Mouse (Mus musculus) megakaryocyte, embryonic 14.5 days (primary cell): ENCODE measurements around the gene Scnn1a.

Experiments
- FLI1 ChIP-seq: IDR thresholded peaks from 2 replicates; pipeline ENCODE4 v1.6.1; 2012; ENCODE audit warnings: low read length, inconsistent platforms, mixed read lengths
- GATA1 ChIP-seq: IDR thresholded peaks from 3 replicates; pipeline ENCODE4 v1.6.1; 2012; ENCODE audit warnings: mixed read lengths, low read length, inconsistent platforms, borderline replicate concordance

GRCm38 (mm10) chr6:125312171-125312570 lies 8.3 kb upstream of the Scnn1a start:
- no peak for TF ChIP-seq GATA1
- no peak for TF ChIP-seq FLI1
